Mouse (Mus musculus) left cerebral cortex, adult 18-20 months (tissue): ENCODE results near the gene Slc46a2. TPM values are rescaled to one million over a fixed set of nuclear protein-coding genes. Genes with fewer than 3 reads are reported as not detected.
A peak's percentile ranks its signal among the peaks of the same experiment; 100 is the strongest.

Experiments
- DNase-seq, 2 experiments: peaks; one replicate each; pipeline ENCODE4 v3.0.0; 2021 to 2022; ENCODE audit warnings: low spot score in 2 of 2, mixed read lengths in 1 of 2
- total RNA-seq, 2 experiments: library from RNA; stranded (reverse); gene quantifications; 2 replicates each; pipeline ENCODE4 v1.2.3; 2021

Gene Slc46a2
- total RNA-seq, 2 experiments from 2014 or later = not detected

DNA sequence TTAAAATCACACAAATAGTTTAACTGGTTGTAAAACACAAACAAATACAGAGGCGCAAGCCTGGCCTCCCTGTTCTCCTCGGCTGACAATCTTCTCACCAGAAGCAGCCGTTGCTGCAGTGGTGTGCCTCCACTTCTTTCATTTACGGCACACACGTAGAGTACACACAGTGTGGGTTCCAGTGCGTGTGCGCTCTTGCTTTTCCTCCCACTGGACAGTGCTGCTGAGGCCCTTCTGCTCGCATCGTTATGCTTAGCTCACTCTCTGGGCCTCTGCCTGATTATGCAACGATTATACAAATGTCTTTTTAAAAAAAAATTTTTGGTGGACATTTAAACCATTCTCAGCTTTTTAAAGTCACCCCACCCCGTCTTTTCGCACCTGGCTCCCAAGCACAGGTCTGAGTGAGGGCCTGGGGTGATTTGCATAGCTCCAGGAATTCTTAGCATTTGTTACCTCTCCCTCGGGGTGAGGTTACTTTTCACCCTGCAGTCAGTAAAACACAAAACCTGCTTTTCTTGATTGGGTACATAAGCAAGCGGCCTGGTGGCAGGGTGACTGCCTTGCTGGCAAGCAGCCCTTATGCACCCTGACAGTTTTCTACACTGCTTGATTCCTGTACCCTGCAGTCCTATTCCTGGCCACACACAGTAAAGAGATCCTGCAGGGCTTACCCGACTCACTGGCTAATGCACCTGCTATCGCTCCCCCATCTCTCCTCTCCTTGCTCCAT is 55.0 kb downstream of the Slc46a2 start:
- peak; percentile 13 to 38 for DNase-seq

Other genes with a start within 250 kb of the Slc46a2 start
- gene Inip, start 113.5 kb downstream of the Slc46a2 start, total RNA-seq = 10 to 100 TPM; 21.7 to 27.0 TPM
- 10 to 100 TPM; 38.7 to 40.8 TPM for gene Snx30, start 109.2 kb downstream of the Slc46a2 start, total RNA-seq
- gene Mup4, start 45.7 kb upstream of the Slc46a2 start, total RNA-seq = not detected
- gene Mup6, start 49.2 kb upstream of the Slc46a2 start, total RNA-seq = not detected
- not detected for gene Mup7, start 155.4 kb upstream of the Slc46a2 start, total RNA-seq
- not detected for gene Mup2, start 239.2 kb upstream of the Slc46a2 start, total RNA-seq